Mouse (Mus musculus) stomach, postnatal 0 days (tissue): ENCODE measurements at regions not wholly inside any gene's neighbourhood (a gene's known extent, or its start where the extent isn't known, plus 50 kb on each side); places are given as distances from the start of the nearest gene placed in this dataset.

Experiments
- ATAC-seq: fragments of 200-750 bp; cut with Nextera tagmentation; 2 replicates; pipeline ENCODE4 v1.8.0; 2017; ENCODE audit not compliant: low FRiP score, low TSS enrichment
- DNase-seq: peaks from one replicate; pipeline ENCODE4 v3.0.0-alpha.2; 2016; ENCODE audit warnings: low spot score
- H3K27ac ChIP-seq: fragments of 300-500 bp; sonication (generic); replicated peaks from 2 replicates; pipeline ENCODE4 v1.5.1; 2014; ENCODE audit warnings: mild to moderate bottlenecking, control low read depth
- H3K27me3 ChIP-seq: fragments of 300-500 bp; sonication (generic); 2 replicates; pipeline ENCODE4 v1.6.1; 2014; ENCODE audit warnings: low read length; ENCODE audit not compliant: control insufficient read depth, insufficient read depth
- H3K36me3 ChIP-seq: fragments of 300-500 bp; sonication (generic); 2 replicates; pipeline ENCODE4 v1.6.1; 2014; ENCODE audit warnings: low read length, mixed read lengths; ENCODE audit not compliant: control insufficient read depth, insufficient read depth
- H3K4me1 ChIP-seq: fragments of 300-500 bp; sonication (generic); replicated peaks from 2 replicates; pipeline ENCODE4 v1.6.1; 2014; ENCODE audit warnings: antibody characterized with exemption; ENCODE audit not compliant: control insufficient read depth, insufficient read depth
- H3K4me2 ChIP-seq: fragments of 300-500 bp; sonication (generic); replicated peaks from 2 replicates; pipeline ENCODE4 v1.6.1; 2014; ENCODE audit warnings: low read depth, mild to moderate bottlenecking, control low read depth, moderate library complexity
- H3K4me3 ChIP-seq: fragments of 300-500 bp; sonication (generic); 2 replicates; pipeline ENCODE4 v1.5.1; 2014; ENCODE audit warnings: low read depth, low read length, control low read depth
- H3K9ac ChIP-seq: fragments of 300-500 bp; sonication (generic); 2 replicates; pipeline ENCODE4 v1.6.1; 2014; ENCODE audit warnings: mild to moderate bottlenecking, low read length, control low read depth, mixed read lengths
- H3K9me3 ChIP-seq: fragments of 300-500 bp; sonication (generic); 2 replicates; pipeline ENCODE4 v1.6.1; 2016; ENCODE audit warnings: low read length; ENCODE audit not compliant: control insufficient read depth
- CTCF ChIP-seq: IDR thresholded peaks from 2 replicates; pipeline ENCODE4 v1.5.1; 2016; ENCODE audit warnings: antibody characterized with exemption, low read depth, mild to moderate bottlenecking, moderate library complexity
- EP300 ChIP-seq: optimal IDR thresholded peaks from 2 replicates; pipeline ENCODE3; 2016; ENCODE audit warnings: antibody characterized with exemption
- WGBS: fragments of 180-500 bp; shearing (Covaris S2); extraction: QIAGEN DNeasy Blood & Tissue Kit; methylation state at CpG from one replicate; pipeline ENCODE4 v1.1.7; 2014; 5-methylcytosine and 5-hydroxymethylcytosine counted together

DNA sequence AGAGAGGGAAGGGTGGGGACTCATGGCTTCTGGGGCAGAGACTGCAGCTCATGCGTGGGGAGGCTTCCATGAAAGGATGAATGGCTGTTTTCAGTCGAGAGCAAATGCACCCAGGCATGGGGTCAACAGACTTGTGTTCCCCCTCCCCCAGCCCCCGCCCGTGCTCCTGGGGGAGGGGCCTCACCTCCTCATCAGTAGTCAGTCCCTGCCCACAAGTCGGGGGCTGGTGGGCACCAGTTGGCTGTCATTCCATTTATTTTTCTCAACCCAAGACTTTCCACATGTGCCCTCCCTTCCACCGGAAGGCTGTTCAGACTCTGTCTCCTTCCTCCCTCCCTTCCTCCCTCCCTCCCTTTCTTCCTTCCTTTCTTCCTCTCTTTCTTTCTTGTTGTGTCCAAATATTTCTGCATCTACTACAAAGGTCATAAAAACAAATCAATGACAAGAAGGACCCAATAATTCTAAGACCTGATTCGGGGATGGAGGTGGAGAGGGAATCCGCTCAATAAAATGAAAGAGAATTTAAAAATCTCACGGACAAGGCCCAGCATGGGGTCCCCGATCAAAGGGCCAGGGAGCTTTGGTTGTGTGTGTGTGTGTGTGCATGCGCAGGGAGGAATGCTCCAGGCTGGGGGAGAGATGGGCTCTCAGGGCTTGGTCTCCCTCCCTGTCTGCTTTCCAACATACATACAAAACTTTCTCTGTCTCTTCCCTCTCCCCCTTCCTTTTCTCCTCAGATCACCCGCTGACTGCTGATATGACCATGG is 57.7 kb downstream of the Rpl14 start:
- TF ChIP-seq CTCF, result no peak
- TF ChIP-seq EP300, result no peak
- Histone ChIP-seq H3K4me2 (no peak overlapping the region), H3K4me1 (no peaks in the 10 kb centered on the region), H3K36me3 (no peaks in the 10 kb centered on the region), H3K27ac (no peak overlapping the region), H3K9ac (no peak overlapping the region), H3K27me3 (no peaks in the 10 kb centered on the region), H3K9me3 (no peaks in the 10 kb centered on the region), H3K4me3 (no peak overlapping the region)
- ATAC-seq (no peak), DNase-seq (no peak)
- WGBS, result 58% methylated on average over 12 of the region's 12 CpGs

GRCm38 (mm10) chr9:120629609-120630008 is 58.4 kb downstream of the Rpl14 start:
- H3K4me3 ChIP-seq, result no peak overlapping the region
- ATAC-seq (no peak), DNase-seq (no peak)
- no peak overlapping the region for H3K27ac ChIP-seq
- H3K4me1 ChIP-seq, result no peaks in the 10 kb centered on the region
- no peaks in the 10 kb centered on the region for H3K9me3 ChIP-seq
- 67% methylated on average over 11 of the region's 11 CpGs for WGBS
- no peaks in the 10 kb centered on the region for H3K27me3 ChIP-seq
- H3K36me3 ChIP-seq, result no peaks in the 10 kb centered on the region
- TF ChIP-seq EP300, result no peak
- TF ChIP-seq CTCF, result no peak
- H3K4me2 ChIP-seq, result no peak overlapping the region
- H3K9ac ChIP-seq, result no peak overlapping the region

DNA sequence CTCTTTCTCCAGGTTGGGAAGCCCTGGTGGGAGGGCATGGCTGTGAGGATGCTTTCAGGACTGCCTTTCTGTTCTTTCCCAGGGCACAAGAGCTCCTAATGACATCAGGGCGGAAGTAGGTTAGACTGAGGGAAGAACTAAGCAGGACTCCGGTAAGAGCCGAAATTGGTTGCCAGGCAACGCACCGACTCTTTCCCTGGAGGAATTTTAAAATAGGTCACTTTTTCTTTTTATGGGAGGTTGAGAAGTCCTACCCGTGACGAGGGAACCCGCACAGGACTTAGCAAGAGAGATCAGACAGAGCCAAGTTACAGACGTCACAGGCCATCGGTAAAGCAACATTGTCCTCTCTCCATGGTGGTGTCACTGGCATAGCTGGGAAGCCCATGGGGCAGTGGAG is 61.6 kb downstream of the Rpl14 start:
- H3K36me3 ChIP-seq, result no peaks in the 10 kb centered on the region
- no peak overlapping the region for H3K4me3 ChIP-seq
- 87% methylated on average over 10 of the region's 10 CpGs for WGBS
- DNase-seq (no peak), ATAC-seq (no peak)
- H3K9me3 ChIP-seq, result no peaks in the 10 kb centered on the region
- no peaks in the 10 kb centered on the region for H3K4me1 ChIP-seq
- TF ChIP-seq EP300, result no peak
- no peak for TF ChIP-seq CTCF
- no peak overlapping the region for H3K27ac ChIP-seq
- H3K9ac ChIP-seq, result no peak overlapping the region
- H3K27me3 ChIP-seq, result no peaks in the 10 kb centered on the region
- no peak overlapping the region for H3K4me2 ChIP-seq

GRCm38 (mm10) chr9:120642656-120643055 is 71.4 kb downstream of the Rpl14 start:
- Histone ChIP-seq H3K4me1 (no peaks in the 10 kb centered on the region), H3K36me3 (no peaks in the 10 kb centered on the region), H3K4me3 (no peak overlapping the region), H3K4me2 (no peak overlapping the region), H3K9ac (no peak overlapping the region), H3K27me3 (no peaks in the 10 kb centered on the region), H3K27ac (no peak overlapping the region), H3K9me3 (no peaks in the 10 kb centered on the region)
- no peak for TF ChIP-seq CTCF
- TF ChIP-seq EP300, result no peak
- DNase-seq (no peak), ATAC-seq (no peak)
- 91% methylated on average over 4 of the region's 4 CpGs for WGBS

DNA sequence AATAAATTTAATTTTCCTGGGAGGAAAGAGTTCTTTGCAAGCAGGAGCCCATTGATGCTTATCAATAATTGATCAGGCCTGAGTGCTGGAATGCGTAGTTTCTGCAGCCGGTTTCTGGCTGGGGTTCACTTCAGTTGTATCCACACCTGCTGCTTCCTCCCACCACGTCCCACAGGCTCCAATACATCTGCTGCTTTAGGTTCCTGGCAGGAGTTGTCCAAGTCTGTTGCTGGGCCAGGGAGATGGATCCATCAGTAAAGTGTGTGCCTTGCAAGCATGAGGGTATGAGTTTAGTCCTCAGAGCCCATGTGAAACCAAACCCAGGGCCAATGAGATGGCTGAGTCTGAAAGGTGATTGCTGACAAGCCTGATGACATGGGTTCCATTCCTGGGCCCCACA is 72.1 kb downstream of the Rpl14 start:
- Histone ChIP-seq H3K9me3 (no peaks in the 10 kb centered on the region), H3K27me3 (no peaks in the 10 kb centered on the region), H3K4me3 (no peak overlapping the region), H3K4me1 (no peaks in the 10 kb centered on the region), H3K36me3 (no peaks in the 10 kb centered on the region), H3K27ac (no peak overlapping the region), H3K9ac (no peak overlapping the region), H3K4me2 (no peak overlapping the region)
- 75% methylated on average over 3 of the region's 3 CpGs for WGBS
- no peak for ATAC-seq
- no peak for TF ChIP-seq EP300
- TF ChIP-seq CTCF, result no peak
- DNase-seq, result no peak

DNA sequence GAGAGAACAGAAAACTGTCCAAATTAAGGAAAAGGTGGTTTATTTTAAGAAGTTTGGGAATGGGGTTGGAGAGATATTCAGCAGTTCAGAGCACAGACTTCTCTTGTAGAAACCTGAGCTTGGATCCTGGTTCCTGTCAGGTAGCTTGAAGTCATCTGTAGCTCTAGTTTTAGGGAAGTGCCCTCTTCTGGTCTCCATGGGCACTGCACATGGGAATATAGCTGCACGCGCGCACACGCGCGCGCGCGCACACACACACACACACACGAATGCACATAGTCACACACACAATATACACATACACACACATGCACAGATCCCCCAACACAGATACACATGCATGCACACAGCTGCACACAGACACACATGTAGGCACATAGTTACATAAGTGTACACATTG is 74.5 kb downstream of the Rpl14 start:
- 98% methylated on average over 10 of the region's 10 CpGs for WGBS
- TF ChIP-seq EP300, result no peak
- TF ChIP-seq CTCF, result 0 out of 2 replicates have a peak, but pooled peaks have one; percentile 9

More for the DNA sequence above, 74.5 kb downstream of the Rpl14 start:
- Histone ChIP-seq H3K36me3 (no peaks in the 10 kb centered on the region), H3K9me3 (no peaks in the 10 kb centered on the region), H3K27ac (no peak overlapping the region), H3K4me1 (no peaks in the 10 kb centered on the region), H3K27me3 (no peaks in the 10 kb centered on the region), H3K4me2 (no peak overlapping the region), H3K4me3 (no peak overlapping the region), H3K9ac (no peak overlapping the region)
- DNase-seq (no peak), ATAC-seq (no peak)
